ENCODE assay signal across 9 mouse cellular contexts in the genomic region with DNA sequence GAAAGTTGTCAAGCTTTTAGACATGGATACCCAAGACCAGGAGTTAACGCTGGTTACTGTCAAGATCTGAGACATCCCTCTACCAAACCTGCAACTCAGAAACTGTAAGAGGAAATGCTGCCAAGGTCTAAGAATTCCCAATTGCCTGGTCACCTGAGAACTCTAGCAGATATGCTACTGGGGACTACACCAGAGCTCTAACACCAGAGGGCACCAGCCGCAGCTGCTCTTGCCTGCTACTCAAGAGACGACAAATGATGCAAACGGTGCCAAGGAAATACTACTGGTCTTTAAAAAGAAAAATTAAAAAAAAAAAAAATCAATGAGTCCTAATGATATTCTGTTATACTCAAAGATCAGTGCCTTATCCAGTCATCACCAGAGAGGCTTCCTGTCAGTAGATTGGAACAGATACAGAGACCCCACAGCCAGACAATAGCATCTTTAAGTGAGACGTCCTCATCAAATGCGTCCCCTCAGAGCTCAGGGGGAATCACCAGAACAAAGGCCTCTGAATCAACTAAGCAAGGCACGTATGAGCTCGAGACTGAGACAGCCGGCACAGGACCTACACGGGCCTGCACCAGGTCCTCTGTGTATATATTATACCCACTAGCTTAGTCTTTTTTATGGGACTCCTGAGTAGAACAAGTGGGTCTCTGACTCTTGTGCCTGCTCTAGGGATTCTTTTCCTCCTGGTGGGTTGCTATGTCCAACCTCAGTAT. TPM values are rescaled to one million over a fixed set of nuclear protein-coding genes. Genes with fewer than 3 reads are reported as not detected.
DNase-seq lines count a peak whose midpoint lies in the region; ATAC-seq lines count a peak whose summit lies in the region.
"Had no signal": no experiment of that assay in that cellular context is flagged by ENCODE, and none has a peak within 500 bp of the region (broad histone marks: within the 10 kb centered on the region; RNA-seq: fewer than 3 reads in every experiment).

No protein-coding gene starts in this region.

- H3K9me3 ChIP-seq in hindbrain, embryonic 16.5 days (ENCODE audit: control insufficient read depth, low read length), result no peaks in the 10 kb centered on the region
- H3K9me3 ChIP-seq: heart, embryonic 13.5 days had no signal

- H3K4me3 ChIP-seq in hindbrain, embryonic 16.5 days (ENCODE audit: low read length), result no peak overlapping the region
- H3K4me3 ChIP-seq: heart, embryonic 13.5 days had no signal

- 32% methylated on average over 10 of the region's 10 CpGs for WGBS in hindbrain, embryonic 16.5 days

- no peak overlapping the region for H3K9ac ChIP-seq in hindbrain, embryonic 16.5 days (ENCODE audit: low read depth, low read length)
- H3K9ac ChIP-seq: heart, embryonic 13.5 days had no signal

- H3K27ac ChIP-seq in hindbrain, embryonic 16.5 days (ENCODE audit: low read depth, low read length), result no peak overlapping the region
- H3K27ac ChIP-seq: heart, embryonic 13.5 days had no signal

- H3K4me2 ChIP-seq in hindbrain, embryonic 16.5 days (ENCODE audit: low read length), result no peak overlapping the region
- H3K4me2 ChIP-seq: heart, embryonic 13.5 days had no signal

- H3K27me3 ChIP-seq in hindbrain, embryonic 16.5 days (replicated peaks; ENCODE audit: control insufficient read depth, insufficient read depth, low read length), result no peaks in the 10 kb centered on the region
- H3K27me3 ChIP-seq: heart, embryonic 13.5 days had no signal

- H3K4me1 ChIP-seq in hindbrain, embryonic 16.5 days (ENCODE audit: control insufficient read depth, insufficient read depth, low read depth, low read length), result no peaks in the 10 kb centered on the region

- intact Hi-C loops in left cerebral cortex, postnatal 4 days (cut with DNase I), result no loop called here

- peak; percentile 66 to 67 for DNase-seq in cerebellum, postnatal 10 days
- DNase-seq in cerebellum, adult 9-10 months, result no peak
- peak; percentile 27 for DNase-seq in left cerebral cortex, postnatal 4 days
- no peak for DNase-seq in left cerebral cortex, adult 8-10 months (ENCODE audit: low spot score in 2 of 2)
- peak; percentile 5 for DNase-seq in Muller cell, postnatal 12 days (ENCODE audit: inconsistent ontology term)
- peak; percentile 60 to 61 for DNase-seq in right cerebral cortex, postnatal 10 days (ENCODE audit: low spot score in 2 of 2)
- DNase-seq in left cerebral cortex, adult 9 months (ENCODE audit: low spot score in 2 of 2), result no peak

- peaks cover 37% of the 10 kb centered on the region for H3K36me3 ChIP-seq in hindbrain, embryonic 16.5 days (ENCODE audit: control insufficient read depth, insufficient read depth, low read length)

- ATAC-seq in hindbrain, embryonic 16.5 days, result peak; percentile 28; the same call in 1 of the 2 replicates

RNA-seq across cellular contexts. Expression of a gene that starts 19.0 kb away (rescaled TPM):
- 10 to 100 TPM; 63.0 to 73.0 TPM for total RNA-seq in left cerebral cortex, postnatal 4 days (2021)
- 10 to 100 TPM; 42.0 to 49.3 (median 47.7) TPM for total RNA-seq in left cerebral cortex, adult 8-10 months (2022)
- polyA plus RNA-seq in hindbrain, embryonic 16.5 days (2015; fragmentation: Nextera tagmentation; extraction: Ambion mirVana), result 142 and 168 TPM in 2 replicates

RNA-seq across cellular contexts. Expression of a gene that starts 36.4 kb away (rescaled TPM):
- total RNA-seq in left cerebral cortex, postnatal 4 days (2021), result 10 to 100 TPM; 12.4 to 13.9 TPM
- 1 to 10 TPM; 5.5 to 7.1 (median 6.1) TPM for total RNA-seq in left cerebral cortex, adult 8-10 months (2022)
- 13.9 and 15.7 TPM in 2 replicates for polyA plus RNA-seq in hindbrain, embryonic 16.5 days (2015; fragmentation: Nextera tagmentation; extraction: Ambion mirVana)

RNA-seq across cellular contexts. Expression of a gene that starts 41.2 kb away (rescaled TPM):
- total RNA-seq in left cerebral cortex, postnatal 4 days (2021), result 10 to 100 TPM; 26.9 to 27.6 TPM
- total RNA-seq in left cerebral cortex, adult 8-10 months (2022), result 10 to 100 TPM; 19.2 to 24.5 (median 20.1) TPM
- polyA plus RNA-seq in hindbrain, embryonic 16.5 days (2015; fragmentation: Nextera tagmentation; extraction: Ambion mirVana), result 16.5 and 16.8 TPM in 2 replicates

Comparison
In these comparisons a context has a peak if more than half of its experiments do, and no peak if none do; other contexts are left out.
1. DNase-seq: peak in cerebellum, postnatal 10 days (2 of 2), left cerebral cortex, postnatal 4 days (single experiment), Muller cell, postnatal 12 days (single experiment) and right cerebral cortex, postnatal 10 days (2 of 2); none in cerebellum, adult 9-10 months (single experiment), left cerebral cortex, adult 8-10 months (0 of 2) and left cerebral cortex, adult 9 months (0 of 2).